Mouse (Mus musculus): ENCODE data around the gene Olfr1032. TPM values are rescaled to one million over a fixed set of nuclear protein-coding genes. Genes with fewer than 3 reads are reported as not detected.
"Not testable (repeated sequence)": the region's sequence is repeated elsewhere in the genome, so short reads cannot be mapped to it uniquely, and the experiment has no call there.

Olfr1032 gene
- total RNA-seq (2021): not detected
- long read RNA-seq, experiment 1: 0 reads
- long read RNA-seq, experiment 2: 0 reads

- no peak for DNase-seq (ENCODE audit: low spot score in 2 of 2)
Measured at GRCm38 (mm10) chr2:86005240-86005639, at the start of gene Olfr1032. Olfr1032 (plus strand) TSS chr2:86005540.

- DNase-seq (ENCODE audit: low spot score in 2 of 2): no peak
Measured at GRCm38 (mm10) chr2:85973595-85973994, 31.7 kb upstream of the Olfr1032 start, which contains the start of gene Olfr1029. Olfr1029 (plus strand) TSS chr2:85973895.

DNA sequence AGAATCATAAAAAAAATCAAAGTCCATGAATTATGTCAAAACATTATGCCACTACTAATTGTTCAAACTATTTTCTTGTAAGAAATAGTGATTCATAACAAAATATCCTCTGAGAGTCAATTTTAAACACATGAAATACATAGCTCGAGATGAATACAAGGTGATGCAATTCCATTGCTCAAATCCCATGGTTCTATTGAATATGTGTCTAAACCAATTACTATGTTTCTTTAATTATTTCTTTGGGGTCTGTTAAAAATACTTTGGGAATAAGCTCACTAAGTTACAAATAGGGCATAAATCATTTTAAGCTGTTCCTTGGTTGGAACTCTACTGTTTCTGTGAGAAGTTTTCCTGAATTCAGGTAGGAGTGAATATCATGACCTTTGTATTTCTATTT, 26.4 kb upstream of the Olfr1032 start, which contains the start of gene Olfr1030:
TSS of gene Olfr1030 (plus strand) at position 301 of the 400 bp plus-strand sequence.
- DNase-seq (ENCODE audit: low spot score in 2 of 2): no peak

GRCm38 (mm10) chr2:85990004-85990403, 15.3 kb upstream of the Olfr1032 start, which contains the start of gene Olfr1031:
Olfr1031 (plus strand) TSS chr2:85990304.
- DNase-seq (ENCODE audit: low spot score in 2 of 2): no peak

GRCm38 (mm10) chr2:86020406-86020805, 15.1 kb downstream of the Olfr1032 start, which contains the start of gene Olfr1033:
Olfr1033 (plus strand) TSS chr2:86020633.
- peak in 1 of 2 experiments; percentile 6 for DNase-seq (ENCODE audit: low spot score in 2 of 2)

GRCm38 (mm10) chr2:86021518-86021917, 16.2 kb downstream of the Olfr1032 start:
- not testable (repeated sequence) for DNase-seq (ENCODE audit: low spot score in 2 of 2)

GRCm38 (mm10) chr2:86045561-86045960, 40.2 kb downstream of the Olfr1032 start, which contains the start of gene Olfr1034:
Olfr1034 (plus strand) TSS chr2:86045861.
- no peak for DNase-seq (ENCODE audit: low spot score in 2 of 2)

DNA sequence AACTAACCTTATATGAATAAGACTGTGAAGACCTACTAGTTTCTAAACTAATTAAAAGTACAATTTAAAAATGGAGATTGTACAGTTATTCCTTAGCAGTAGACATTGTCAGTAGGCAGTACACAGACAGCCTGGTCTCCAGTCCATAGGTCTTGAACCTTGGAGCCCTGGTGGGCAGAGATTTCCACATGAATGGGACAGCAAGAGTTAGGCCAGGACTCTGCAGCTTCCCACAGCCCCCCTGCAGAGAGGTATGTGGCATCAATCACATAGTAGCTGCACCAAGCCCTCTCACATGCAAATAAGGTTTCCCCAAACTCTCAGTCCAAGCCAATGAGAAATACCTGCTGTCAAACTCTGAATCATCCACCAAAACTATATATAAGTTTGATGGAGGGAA, 45.4 kb downstream of the Olfr1032 start:
- DNase-seq (ENCODE audit: low spot score in 2 of 2): not testable (repeated sequence)

Other genes starting within 250 kb of the Olfr1032 start
- gene Olfr1012, start 242.8 kb upstream of the Olfr1032 start, total RNA-seq (2021): not detected
- not detected for gene Olfr1013, start 238.4 kb upstream of the Olfr1032 start, total RNA-seq (2021)
- gene Olfr1014, start 232.8 kb upstream of the Olfr1032 start, total RNA-seq (2021): not detected
- gene Olfr1015, start 223.5 kb upstream of the Olfr1032 start, total RNA-seq (2021): not detected
- not detected for gene Olfr1016, start 203.0 kb upstream of the Olfr1032 start, total RNA-seq (2021)
- not detected for gene Olfr1018, start 187.1 kb upstream of the Olfr1032 start, total RNA-seq (2021)
- gene Olfr1019, start 160.1 kb upstream of the Olfr1032 start, total RNA-seq (2021): not detected
- gene Olfr1020, start 158.5 kb upstream of the Olfr1032 start, total RNA-seq (2021): not detected
- not detected for gene Olfr1022, start 136.9 kb upstream of the Olfr1032 start, total RNA-seq (2021)
- not detected for gene Olfr1023, start 119.9 kb upstream of the Olfr1032 start, total RNA-seq (2021)
- not detected for gene Olfr1024, start 100.5 kb upstream of the Olfr1032 start, total RNA-seq (2021)
- not detected for gene Olfr1025-ps1, start 90.3 kb upstream of the Olfr1032 start, total RNA-seq (2021)
- gene Olfr1026, start 84.0 kb upstream of the Olfr1032 start, total RNA-seq (2021): not detected
- not detected for gene Olfr1028, start 55.1 kb upstream of the Olfr1032 start, total RNA-seq (2021)
- gene Olfr1029, start 31.6 kb upstream of the Olfr1032 start, total RNA-seq (2021): under 1 TPM in 1 of 2 experiments, not detected in 1; 0.30 TPM
- gene Olfr1030, start 26.3 kb upstream of the Olfr1032 start, total RNA-seq (2021): not detected
- not detected for gene Olfr1031, start 15.2 kb upstream of the Olfr1032 start, total RNA-seq (2021)
- gene Olfr1033, start 15.1 kb downstream of the Olfr1032 start, total RNA-seq (2021): 1 to 10 TPM; 3.5 to 4.1 TPM
- gene Olfr1034, start 40.3 kb downstream of the Olfr1032 start, total RNA-seq (2021): under 1 TPM; 0.10 to 0.27 TPM
- gene Olfr1036, start 68.5 kb downstream of the Olfr1032 start, total RNA-seq (2021): not detected
- not detected for gene Olfr1037, start 81.8 kb downstream of the Olfr1032 start, total RNA-seq (2021)
- not detected for gene Olfr1039, start 130.4 kb downstream of the Olfr1032 start, total RNA-seq (2021)
- gene Olfr1040, start 141.2 kb downstream of the Olfr1032 start, total RNA-seq (2021): not detected
- gene Olfr1042, start 156.3 kb downstream of the Olfr1032 start, total RNA-seq (2021): not detected
- not detected for gene Olfr1043, start 162.0 kb downstream of the Olfr1032 start, total RNA-seq (2021)
- gene Olfr1044, start 172.3 kb downstream of the Olfr1032 start, total RNA-seq (2021): not detected
- gene Olfr52, start 180.1 kb downstream of the Olfr1032 start, total RNA-seq (2021): not detected
- gene Olfr1045, start 197.5 kb downstream of the Olfr1032 start, total RNA-seq (2021): not detected
- gene Olfr1046, start 213.8 kb downstream of the Olfr1032 start, total RNA-seq (2021): not detected
- gene Olfr1047, start 225.9 kb downstream of the Olfr1032 start, total RNA-seq (2021): not detected
- not detected for gene Olfr1048, start 234.7 kb downstream of the Olfr1032 start, total RNA-seq (2021)